Mouse (Mus musculus) myocyte (in vitro differentiated cells): ENCODE data around the gene Kcnmb1. TPM values are rescaled to one million over a fixed set of nuclear protein-coding genes. Genes with fewer than 3 reads are reported as not detected.

ENCODE experiments used
- H3K27me3 ChIP-seq: one replicate; pipeline ENCODE4 v1.6.1; 2011; ENCODE audit not compliant: control insufficient read depth, insufficient read depth, insufficient read length
- H3K36me3 ChIP-seq: one replicate; pipeline ENCODE4 v1.6.1; 2011; ENCODE audit not compliant: control insufficient read depth, insufficient read depth
- H3K4me2 ChIP-seq: one replicate; pipeline ENCODE4 v1.6.1; 2011; ENCODE audit warnings: low read depth, control low read depth
- H3K4me3 ChIP-seq: one replicate; pipeline ENCODE4 v1.5.1; 2011; ENCODE audit warnings: mild to moderate bottlenecking, control low read depth, moderate library complexity
- H3K79me2 ChIP-seq: one replicate; pipeline ENCODE4 v1.6.1; 2011; ENCODE audit not compliant: control insufficient read depth, insufficient read depth
- H3ac ChIP-seq: one replicate; pipeline ENCODE4 v1.6.1; 2011; ENCODE audit not compliant: control insufficient read depth, insufficient read length
- CEBPB ChIP-seq: IDR thresholded peaks from 2 replicates; pipeline ENCODE4 v1.6.1; 2011; ENCODE audit warnings: mild to moderate bottlenecking, moderate library complexity; ENCODE audit not compliant: poor library complexity, insufficient read depth, severe bottlenecking
- E2F4 ChIP-seq: IDR thresholded peaks from one replicate; pipeline ENCODE4 v1.6.1; 2011; ENCODE audit warnings: mild to moderate bottlenecking, control low read depth, moderate library complexity; ENCODE audit not compliant: insufficient read depth
- MAX ChIP-seq: IDR thresholded peaks from one replicate; pipeline ENCODE4 v1.6.1; 2011; ENCODE audit warnings: low read depth, mild to moderate bottlenecking, control low read depth
- MYOD1 ChIP-seq, 3 experiments: IDR thresholded peaks; one replicate each; pipeline ENCODE4 v1.6.1; 2011; ENCODE audit warnings: control low read depth in 2 of 3, low read depth in 2 of 3, mild to moderate bottlenecking in 2 of 3, moderate library complexity in 1 of 3; ENCODE audit not compliant: insufficient read length in 2 of 3, control insufficient read depth in 1 of 3
- MYOG ChIP-seq, 3 experiments: IDR thresholded peaks; one replicate each; pipeline ENCODE4 v1.6.1; 2011; ENCODE audit warnings: control low read depth in 2 of 3, low read depth in 2 of 3, mild to moderate bottlenecking in 2 of 3; ENCODE audit not compliant: insufficient read length in 2 of 3, control insufficient read depth in 1 of 3, insufficient read depth in 1 of 3
- POLR2A ChIP-seq: IDR thresholded peaks from one replicate; pipeline ENCODE4 v1.6.1; 2011; ENCODE audit warnings: low read depth, mild to moderate bottlenecking, control low read depth, moderate library complexity; ENCODE audit not compliant: insufficient read length
- POLR2AphosphoS2 ChIP-seq: IDR thresholded peaks from one replicate; pipeline ENCODE4 v1.6.1; 2011; ENCODE audit warnings: low read depth, control low read depth; ENCODE audit not compliant: insufficient read length
- REST ChIP-seq: IDR thresholded peaks from one replicate; pipeline ENCODE4 v1.6.1; 2011; ENCODE audit warnings: mild to moderate bottlenecking, control low read depth, moderate library complexity; ENCODE audit not compliant: insufficient read depth, insufficient read length
- SRF ChIP-seq: IDR thresholded peaks from one replicate; pipeline ENCODE4 v1.6.1; 2011; ENCODE audit warnings: low read depth; ENCODE audit not compliant: control insufficient read depth, insufficient read length
- TCF12 ChIP-seq: IDR thresholded peaks from one replicate; pipeline ENCODE4 v1.6.1; 2011; ENCODE audit warnings: mild to moderate bottlenecking, control low read depth; ENCODE audit not compliant: poor library complexity, insufficient read depth, severe bottlenecking
- TCF3 ChIP-seq: IDR thresholded peaks from one replicate; pipeline ENCODE4 v1.6.1; 2011; ENCODE audit warnings: low read depth, control low read depth; ENCODE audit not compliant: insufficient read length
- USF1 ChIP-seq: IDR thresholded peaks from one replicate; pipeline ENCODE4 v1.6.1; 2011; ENCODE audit warnings: low read depth, mild to moderate bottlenecking, control low read depth, moderate library complexity
- polyA plus RNA-seq: library from polyadenylated mRNA; unstranded; fragments of >200 nt; fragmentation: generic; extraction: Trizol; gene quantifications from one replicate; pipeline ENCODE4 v1.2.1, GENCODE M21; 2012; ENCODE audit warnings: missing spikeins

Kcnmb1 gene
- polyA plus RNA-seq, result 0.07 TPM

DNA sequence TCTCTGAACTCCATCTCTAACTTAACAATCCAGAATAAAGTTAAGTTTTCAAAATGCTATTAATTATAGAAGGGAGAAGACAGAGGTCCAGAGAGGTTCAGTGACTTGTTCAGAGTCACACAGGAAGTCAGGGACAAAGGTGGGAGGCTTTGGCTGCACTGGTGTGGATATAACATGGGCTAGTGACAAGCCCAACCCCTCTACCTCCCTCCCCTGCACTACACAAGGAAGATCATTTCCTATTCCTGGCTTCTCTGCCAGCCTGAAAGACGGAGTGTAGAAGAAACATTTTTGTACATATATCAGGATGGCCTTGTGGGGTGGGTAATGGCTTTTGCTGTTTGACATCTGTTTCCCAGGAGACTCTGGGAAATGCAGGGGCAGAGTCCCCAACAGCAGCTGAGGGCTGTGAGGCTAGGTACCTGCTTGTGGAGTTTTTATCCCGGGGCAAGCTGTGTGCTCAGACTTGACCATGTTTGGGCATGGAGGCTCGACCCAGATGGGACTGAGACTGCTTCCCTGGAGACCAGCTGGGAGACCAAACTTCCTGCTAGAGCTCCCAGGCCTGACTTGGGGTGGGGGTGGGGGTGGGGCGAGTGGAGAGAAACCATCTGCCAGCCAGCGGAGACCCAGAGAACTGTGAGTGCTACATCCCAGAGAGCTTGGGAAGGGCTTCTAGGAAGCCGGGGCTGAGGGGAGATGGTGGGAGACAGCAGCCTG lies at the start of gene Kcnmb1:
Gene Kcnmb1 (plus strand): TSS at position 326 of the 720 bp plus-strand sequence.
- TF ChIP-seq MYOD1 (IDR thresholded peaks at IDR 0.05; ENCODE audit: control insufficient read depth in 1 of 3, insufficient read length in 2 of 3, low read depth in 2 of 3), result no peak
- TF ChIP-seq CEBPB, result no peak
- no peak for TF ChIP-seq E2F4
- TF ChIP-seq POLR2A, result no peak
- TF ChIP-seq SRF, result no peak
- no peak for TF ChIP-seq MYOG (IDR thresholded peaks at IDR 0.05; ENCODE audit: control insufficient read depth in 1 of 3, insufficient read depth in 1 of 3, insufficient read length in 2 of 3, low read depth in 2 of 3)
- TF ChIP-seq TCF3, result no peak
- no peak for TF ChIP-seq TCF12
- TF ChIP-seq POLR2AphosphoS2, result no peak
- no peak for TF ChIP-seq MAX
- H3K36me3 ChIP-seq, result no peaks in the 10 kb centered on the region
- no peaks in the 10 kb centered on the region for H3K79me2 ChIP-seq
- no peak within 1 kb of the TSS for H3K4me2 ChIP-seq
- no peaks in the 10 kb centered on the region for H3K27me3 ChIP-seq
- H3ac ChIP-seq, result no peak within 1 kb of the TSS
- no peak within 1 kb of the TSS for H3K4me3 ChIP-seq

DNA sequence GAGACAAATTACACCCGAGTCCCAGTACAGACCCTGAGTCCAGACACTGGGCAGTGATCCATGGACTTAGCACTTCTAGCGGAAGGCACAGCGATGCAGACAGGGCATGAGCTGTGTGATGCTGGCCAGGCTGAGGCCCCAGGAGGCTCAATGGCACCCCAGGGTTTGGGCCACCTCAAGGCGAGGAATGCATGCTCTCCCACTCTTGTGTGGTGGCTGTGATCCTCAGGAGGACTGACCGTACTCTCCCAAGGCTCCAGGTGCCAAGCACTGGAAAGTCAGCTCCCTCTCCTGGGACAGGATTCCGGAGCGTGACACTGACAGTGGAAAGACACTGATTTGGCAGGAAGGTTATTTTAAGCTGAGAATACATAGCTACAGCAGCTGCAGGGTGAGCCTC lies 49.8 kb upstream of the Kcnmb1 start:
- H3K36me3 ChIP-seq, result no peaks in the 10 kb centered on the region
- no peak overlapping the region for H3K4me3 ChIP-seq
- no peaks in the 10 kb centered on the region for H3K27me3 ChIP-seq
- H3K79me2 ChIP-seq, result no peaks in the 10 kb centered on the region
- no peak overlapping the region for H3ac ChIP-seq
- no peak overlapping the region for H3K4me2 ChIP-seq
- TF ChIP-seq MYOG (IDR thresholded peaks at IDR 0.05; ENCODE audit: control insufficient read depth in 1 of 3, insufficient read depth in 1 of 3, insufficient read length in 2 of 3, low read depth in 2 of 3), result no peak
- no peak for TF ChIP-seq SRF
- TF ChIP-seq E2F4, result no peak
- no peak for TF ChIP-seq USF1
- TF ChIP-seq CEBPB, result no peak
- no peak for TF ChIP-seq TCF3
- TF ChIP-seq MYOD1 (IDR thresholded peaks at IDR 0.05; ENCODE audit: control insufficient read depth in 1 of 3, insufficient read length in 2 of 3, low read depth in 2 of 3), result no peak
- TF ChIP-seq REST, result no peak
- no peak for TF ChIP-seq MAX
- no peak for TF ChIP-seq POLR2A
- no peak for TF ChIP-seq POLR2AphosphoS2
- TF ChIP-seq TCF12, result no peak

GRCm38 (mm10) chr11:33914216-33914615 lies 48.6 kb upstream of the Kcnmb1 start:
- no peaks in the 10 kb centered on the region for H3K79me2 ChIP-seq
- H3K4me2 ChIP-seq, result no peak overlapping the region
- no peak overlapping the region for H3ac ChIP-seq
- no peak overlapping the region for H3K4me3 ChIP-seq
- peaks cover 4% of the 10 kb centered on the region for H3K27me3 ChIP-seq
- TF ChIP-seq TCF12 (no peak), MAX (no peak), MYOG (IDR thresholded peaks at IDR 0.05; ENCODE audit: control insufficient read depth in 1 of 3, insufficient read depth in 1 of 3, insufficient read length in 2 of 3, low read depth in 2 of 3) (no peak), TCF3 (no peak), POLR2A (no peak), SRF (no peak), E2F4 (no peak), CEBPB (no peak), MYOD1 (IDR thresholded peaks at IDR 0.05; ENCODE audit: control insufficient read depth in 1 of 3, insufficient read length in 2 of 3, low read depth in 2 of 3) (no peak), POLR2AphosphoS2 (no peak), REST (no peak), USF1 (no peak)
- no peaks in the 10 kb centered on the region for H3K36me3 ChIP-seq

DNA sequence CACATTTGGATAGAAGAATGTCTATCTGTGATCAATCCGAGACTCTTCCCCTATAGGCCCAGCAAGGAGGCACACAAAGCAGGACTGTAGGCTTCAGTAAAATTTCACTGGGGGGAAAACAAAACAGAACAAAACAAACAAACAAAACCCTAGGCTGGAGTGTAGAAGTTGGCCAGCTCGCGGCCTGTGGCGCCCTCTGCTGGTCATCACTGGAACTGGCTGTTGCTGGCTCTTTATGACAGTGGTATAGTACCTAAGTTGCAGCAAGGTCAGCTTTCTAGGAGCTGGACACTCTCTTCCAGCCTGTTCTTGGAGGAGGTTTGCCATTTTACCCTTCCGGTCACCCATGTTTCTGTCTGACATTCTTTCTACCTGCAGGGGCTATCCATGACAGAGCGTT lies 45.2 kb upstream of the Kcnmb1 start:
- no peaks in the 10 kb centered on the region for H3K36me3 ChIP-seq
- no peak overlapping the region for H3K4me3 ChIP-seq
- H3K27me3 ChIP-seq, result peaks cover 4% of the 10 kb centered on the region
- no peak overlapping the region for H3K4me2 ChIP-seq
- H3K79me2 ChIP-seq, result no peaks in the 10 kb centered on the region
- TF ChIP-seq CEBPB (no peak), TCF12 (no peak), REST (no peak), USF1 (no peak), MYOG (IDR thresholded peaks at IDR 0.05; ENCODE audit: control insufficient read depth in 1 of 3, insufficient read depth in 1 of 3, insufficient read length in 2 of 3, low read depth in 2 of 3) (no peak)
- H3ac ChIP-seq, result no peak overlapping the region
